Mouse (Mus musculus): ENCODE results near the gene Opcml.

DNA sequence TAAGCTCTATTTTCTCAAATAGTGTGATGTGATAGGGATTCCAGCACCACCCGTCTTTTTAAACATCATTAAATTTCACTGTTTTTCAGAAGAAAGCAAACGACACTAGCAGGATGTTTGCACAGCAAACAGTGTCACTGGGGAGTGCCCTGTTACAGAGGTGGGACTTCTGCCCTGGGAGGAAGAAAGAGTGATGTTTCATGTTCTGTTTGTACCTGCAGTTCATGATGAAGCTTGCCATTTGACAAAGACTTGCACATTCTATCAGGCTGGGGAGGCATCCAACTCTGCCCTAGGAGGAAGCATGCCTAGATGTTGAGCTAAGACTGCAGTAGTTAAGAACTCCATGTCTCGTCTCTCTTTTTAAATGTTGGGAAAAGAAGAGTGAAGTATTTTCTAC lies 222.6 kb downstream of the Opcml start:
- TF ChIP-seq POLR2A (IDR thresholded peaks at IDR 0.05; ENCODE audit: borderline replicate concordance, control insufficient read depth, low read depth, low read length) (no peak), CTCF (IDR thresholded peaks at IDR 0.05; ENCODE audit: control insufficient read depth, insufficient read depth, low read length) (no peak)
